Mouse (Mus musculus): Measurements from ENCODE around the gene Pax2. TPM values are rescaled to one million over a fixed set of nuclear protein-coding genes. Genes with fewer than 3 reads are reported as not detected.

Gene Pax2
- total RNA-seq, 2 experiments from 2014 or later: not detected

DNA sequence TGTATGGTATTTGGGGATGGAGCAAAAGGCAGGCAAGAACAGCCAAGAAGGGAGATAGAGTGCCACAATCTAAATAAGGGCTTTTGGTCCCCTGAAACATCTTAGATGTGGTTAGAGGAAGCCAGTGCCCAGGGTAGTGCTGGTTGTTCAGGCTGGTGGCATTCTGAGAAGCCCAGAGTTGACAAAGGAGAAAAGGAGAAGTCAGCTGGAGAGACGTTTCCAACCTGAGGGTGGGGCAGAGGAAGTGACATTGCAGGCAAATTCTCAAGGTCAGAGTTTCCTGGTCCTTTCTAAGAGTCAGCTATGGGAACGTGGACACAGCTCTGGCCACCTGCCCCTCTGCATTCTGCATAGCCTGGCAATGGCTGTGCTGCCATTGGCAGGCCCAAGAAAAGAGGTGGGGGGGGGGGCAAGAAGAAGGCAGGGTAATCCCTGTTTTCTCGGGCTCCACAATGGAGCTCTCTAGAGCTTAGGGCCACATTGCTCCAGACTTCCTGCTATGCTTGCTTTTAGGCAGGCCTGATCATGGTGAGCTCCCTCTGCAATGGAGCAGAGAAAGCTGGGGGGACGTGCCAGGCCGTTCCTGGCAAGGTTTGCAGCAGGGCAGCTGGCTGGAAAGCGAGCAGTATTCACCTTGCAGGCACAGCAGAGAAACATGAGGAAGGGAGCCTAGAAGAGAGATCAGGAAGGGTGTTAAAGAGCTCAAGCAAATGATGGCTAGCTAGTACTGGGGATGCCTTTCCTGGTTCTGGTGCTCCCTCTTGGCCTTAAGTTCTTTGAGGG lies 14.6 kb downstream of the Pax2 start:
- peak; percentile 46 for ATAC-seq (replicated peaks; ENCODE audit: poor library complexity, severe bottlenecking)

DNA sequence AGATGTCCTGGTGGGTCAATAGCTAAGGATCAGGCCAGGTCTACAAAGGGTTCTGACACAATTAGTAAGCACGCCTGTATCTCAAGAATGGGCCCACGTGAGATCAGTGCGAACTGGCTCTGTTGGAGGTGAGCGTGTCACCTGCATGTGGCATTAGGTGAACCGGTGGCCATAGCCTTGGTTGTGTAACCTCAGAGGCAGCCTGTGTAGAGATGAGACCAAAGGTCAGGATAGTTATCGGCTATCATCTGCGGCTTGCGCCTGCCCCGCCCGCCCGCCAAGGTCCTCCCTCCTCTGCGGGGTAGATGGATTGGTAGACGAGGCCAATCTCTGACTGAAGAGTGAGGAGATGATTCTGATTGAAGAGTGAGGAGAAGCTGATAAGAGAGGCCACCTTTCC lies 15.7 kb downstream of the Pax2 start:
- ATAC-seq (replicated peaks; ENCODE audit: poor library complexity, severe bottlenecking): no peak

DNA sequence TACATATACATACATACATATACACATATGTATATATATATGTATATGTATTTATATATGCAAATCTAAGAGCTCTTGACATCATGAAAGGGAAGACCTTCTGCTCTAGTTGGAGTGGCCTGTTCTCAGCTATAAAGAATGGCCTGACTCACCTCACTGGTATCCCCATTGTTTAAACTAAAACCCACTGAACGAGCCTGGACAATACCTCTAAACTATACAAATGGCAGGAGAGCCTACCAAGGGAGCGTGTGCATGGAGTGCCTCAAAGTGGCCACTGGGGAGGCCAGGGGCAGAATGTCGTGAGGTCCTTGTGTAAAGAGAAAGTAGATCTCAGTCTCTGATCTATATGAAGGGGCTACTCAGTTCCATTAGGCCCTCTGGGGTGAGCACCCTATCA lies 26.1 kb downstream of the Pax2 start:
- no peak for ATAC-seq (replicated peaks; ENCODE audit: poor library complexity, severe bottlenecking)

DNA sequence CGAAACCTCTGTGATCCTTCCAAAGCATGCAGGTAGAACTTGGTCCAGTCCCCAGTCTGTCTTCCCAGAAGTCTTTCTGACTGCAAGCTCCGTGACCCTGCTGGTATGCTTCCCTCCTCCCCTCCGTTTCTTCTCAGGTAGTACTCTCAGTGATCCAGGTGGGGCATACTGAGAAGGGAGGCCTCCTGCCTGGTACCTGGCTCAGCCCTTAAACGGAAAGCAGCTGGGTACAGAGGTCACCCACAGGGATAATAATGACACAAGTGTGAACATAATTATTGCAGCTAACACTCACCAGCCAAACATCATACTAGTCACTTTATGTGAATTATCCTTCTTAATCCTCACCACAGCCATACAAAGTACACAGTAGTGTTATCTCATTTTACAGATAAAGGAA lies 28.5 kb downstream of the Pax2 start:
- no peak for ATAC-seq (replicated peaks; ENCODE audit: poor library complexity, severe bottlenecking)

DNA sequence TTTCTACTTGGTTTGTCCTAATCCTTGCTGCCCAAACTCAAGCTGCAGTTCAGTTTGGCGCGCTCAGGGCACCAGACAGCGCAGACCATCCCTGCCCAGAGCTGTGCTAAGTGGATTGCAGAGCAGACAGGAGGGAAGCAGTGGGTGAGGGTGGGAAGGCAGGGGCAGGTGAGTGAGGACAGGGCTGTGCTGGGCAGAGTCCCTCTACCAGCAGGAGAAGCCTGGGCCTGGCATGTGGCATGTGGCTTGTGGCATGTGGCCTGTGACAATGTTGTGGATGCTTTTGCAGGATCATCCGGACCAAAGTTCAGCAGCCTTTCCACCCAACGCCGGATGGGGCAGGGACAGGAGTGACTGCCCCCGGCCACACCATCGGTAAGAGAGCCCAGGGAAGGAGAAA lies 32.6 kb downstream of the Pax2 start:
- ATAC-seq (replicated peaks; ENCODE audit: poor library complexity, severe bottlenecking): no peak

DNA sequence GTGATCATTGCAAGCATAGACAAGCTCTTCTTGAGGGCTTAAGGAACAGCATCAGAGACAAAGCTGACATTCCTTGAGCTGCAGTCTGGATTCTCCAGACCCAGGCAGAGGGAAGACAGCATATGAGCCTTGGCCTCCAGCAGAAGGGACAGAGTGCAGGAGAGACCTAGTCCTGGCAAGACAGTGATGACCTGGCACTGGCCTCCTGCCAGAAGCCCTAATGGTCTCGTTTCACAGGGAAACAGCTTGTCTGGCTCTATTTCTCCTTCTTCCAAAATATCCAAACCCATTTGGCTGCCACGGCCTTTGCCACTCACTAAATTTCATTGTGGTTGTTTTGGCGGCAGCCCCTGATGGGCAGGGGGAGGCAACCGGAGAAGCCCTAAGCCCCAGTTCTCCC lies 36.1 kb downstream of the Pax2 start:
- no peak for ATAC-seq (replicated peaks; ENCODE audit: poor library complexity, severe bottlenecking)

DNA sequence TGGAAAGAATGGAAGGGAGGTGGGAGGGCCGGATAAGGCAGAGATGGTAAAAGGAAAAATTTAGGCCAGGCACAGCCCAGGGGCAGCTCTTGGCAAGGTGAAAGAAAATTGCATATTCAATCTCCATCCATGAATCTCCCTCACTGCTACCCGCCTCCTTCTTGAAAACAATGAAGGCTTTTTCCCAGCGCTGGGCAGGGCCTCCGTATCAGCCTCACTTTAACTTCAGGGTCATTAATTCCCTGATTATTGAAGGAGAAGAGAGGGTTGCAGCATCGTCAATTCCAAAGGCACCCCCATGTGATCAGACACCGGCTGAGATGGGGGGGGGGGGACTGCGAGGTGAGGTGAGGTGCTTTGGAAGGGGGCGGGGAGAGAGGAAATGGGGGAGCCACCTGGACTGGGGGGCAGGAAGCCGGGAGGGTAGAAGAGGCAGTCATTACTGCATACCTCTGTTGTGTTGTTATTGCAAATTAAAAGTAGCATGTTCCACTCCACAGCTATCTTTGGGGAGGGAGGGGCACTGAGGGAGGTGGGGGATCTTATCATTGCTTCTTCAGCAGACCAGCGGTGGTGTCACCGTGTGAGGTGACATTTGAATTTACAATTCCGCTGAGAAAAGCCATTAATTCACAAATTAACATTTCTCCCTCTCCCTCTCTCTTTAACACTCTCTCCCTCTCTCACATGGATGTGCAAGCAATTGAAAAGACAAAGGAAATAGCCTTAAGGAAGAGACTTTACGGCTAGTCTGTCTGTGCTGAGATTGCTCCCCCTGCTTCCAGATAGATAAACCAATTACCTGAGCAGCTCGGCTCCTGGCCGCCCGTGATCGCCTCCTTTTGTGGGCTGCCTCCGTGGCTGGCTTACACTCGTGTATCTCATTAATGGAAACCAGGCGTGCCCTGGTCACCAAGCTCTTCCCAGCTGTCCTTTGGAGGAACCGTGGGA lies 41.5 kb downstream of the Pax2 start:
- ATAC-seq (replicated peaks; ENCODE audit: poor library complexity, severe bottlenecking): no peak

DNA sequence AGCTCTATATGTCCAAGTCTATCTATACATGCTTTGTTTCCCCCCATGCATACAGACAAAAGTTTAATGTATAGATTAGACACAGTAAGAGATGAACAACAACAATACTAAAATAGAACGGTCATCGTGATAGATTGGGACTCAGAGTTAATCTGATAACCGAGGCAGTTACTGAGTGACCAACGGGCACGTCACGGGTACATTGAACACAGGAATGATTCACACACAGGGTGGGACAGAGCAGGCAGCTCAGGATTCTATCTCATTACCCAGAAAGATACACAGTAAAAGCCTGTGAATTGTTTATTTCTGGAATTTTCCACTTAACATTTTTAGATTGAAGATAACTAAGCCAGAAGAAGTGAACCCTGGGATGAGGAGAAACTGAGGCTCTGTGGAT lies 42.9 kb downstream of the Pax2 start:
- ATAC-seq (replicated peaks; ENCODE audit: poor library complexity, severe bottlenecking): no peak

DNA sequence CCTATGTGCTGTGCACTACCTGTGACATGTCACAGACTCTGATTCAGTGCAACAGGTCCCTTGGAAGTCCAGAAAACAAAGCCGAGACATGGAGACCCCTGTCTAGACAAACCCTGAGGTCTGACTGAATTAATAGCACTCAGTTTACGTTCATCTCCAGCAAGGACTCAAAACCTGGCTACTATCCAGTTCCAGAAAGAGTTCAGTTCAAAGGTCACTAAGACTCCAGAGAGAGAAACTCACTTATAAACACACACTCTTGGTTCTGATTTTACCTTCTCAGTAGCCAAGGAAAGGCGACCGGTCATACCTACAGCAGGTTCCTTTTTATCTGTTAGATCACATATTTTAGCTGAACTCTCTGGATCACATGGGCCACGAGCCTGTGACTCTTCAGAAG lies 43.3 kb downstream of the Pax2 start:
- ATAC-seq (replicated peaks; ENCODE audit: poor library complexity, severe bottlenecking): no peak

DNA sequence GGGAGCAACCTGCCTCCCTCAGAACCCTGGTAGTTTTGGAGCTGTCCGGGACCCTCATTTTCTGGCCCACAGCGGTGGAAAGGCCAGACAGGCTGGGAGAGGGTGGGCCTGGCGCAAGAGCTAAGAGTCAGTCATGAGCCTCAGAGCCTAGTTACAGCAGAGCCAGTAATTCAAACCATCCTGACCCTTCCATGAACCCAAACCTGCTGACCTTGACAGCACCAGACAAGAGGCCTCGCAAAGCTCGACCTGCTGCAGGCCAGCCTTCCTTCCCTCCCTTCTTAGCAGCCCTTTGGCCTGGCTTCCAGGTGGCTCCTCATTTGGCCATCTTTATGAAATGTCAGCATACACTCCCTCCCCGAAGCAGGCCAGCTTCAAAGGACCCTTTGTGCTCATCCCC lies 44.5 kb downstream of the Pax2 start:
- no peak for ATAC-seq (replicated peaks; ENCODE audit: poor library complexity, severe bottlenecking)

DNA sequence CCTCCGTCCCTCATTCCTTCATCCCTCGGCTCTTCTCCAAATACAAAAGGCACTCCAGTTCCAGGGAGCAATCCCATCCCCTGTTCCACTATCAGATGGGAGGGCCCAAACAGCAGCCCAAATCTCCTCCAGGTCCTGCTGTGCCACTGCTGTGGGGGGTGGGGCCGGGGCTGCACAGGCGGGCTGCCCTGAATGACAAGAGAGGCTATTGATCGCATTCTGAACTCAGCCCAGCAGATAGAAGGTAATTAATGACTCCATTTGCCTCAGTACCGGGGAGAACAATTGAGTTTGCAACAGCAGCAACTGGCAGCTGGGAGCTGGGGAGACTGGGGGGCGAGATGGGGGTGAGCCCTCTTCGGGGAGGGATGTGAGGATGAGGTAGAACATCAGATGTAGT lies 52.9 kb downstream of the Pax2 start:
- ATAC-seq (replicated peaks; ENCODE audit: poor library complexity, severe bottlenecking): no peak

DNA sequence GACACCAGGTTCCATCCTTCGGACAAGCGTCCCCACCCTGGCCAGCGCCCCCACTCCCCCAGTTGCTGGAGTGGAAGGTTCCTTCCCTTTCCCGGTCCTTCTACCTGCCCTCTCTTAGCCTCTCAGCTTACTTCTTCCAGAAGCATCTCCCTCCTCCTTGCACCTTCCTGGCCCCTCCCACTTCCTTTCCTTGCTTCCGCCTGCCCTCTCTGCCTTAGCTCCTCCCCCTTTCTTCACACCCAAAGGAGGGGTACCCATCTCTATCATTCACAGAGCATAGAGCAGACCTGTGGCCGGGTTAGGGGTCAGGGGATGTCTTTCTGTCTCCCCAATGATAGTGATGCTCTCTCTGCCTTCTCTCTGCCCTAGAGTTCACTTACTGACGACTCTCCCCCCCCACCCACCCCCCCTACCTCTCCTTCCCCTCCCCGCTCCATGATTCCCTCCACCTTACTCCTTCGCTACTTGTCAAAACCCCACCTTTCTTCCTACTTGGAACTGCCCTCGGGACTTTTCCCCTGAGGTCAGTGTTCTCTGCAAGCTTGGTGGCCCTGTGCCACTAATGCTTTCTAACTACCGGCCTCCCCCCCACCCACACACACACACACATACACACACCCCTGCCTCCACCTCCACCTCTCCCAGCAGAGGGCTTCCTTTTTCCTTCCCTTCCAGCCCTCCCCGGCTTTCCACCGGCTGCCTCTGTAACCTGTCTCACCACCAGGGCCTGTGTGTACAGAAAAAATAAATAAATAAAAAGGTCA lies 57.0 kb downstream of the Pax2 start:
- no peak for ATAC-seq (replicated peaks; ENCODE audit: poor library complexity, severe bottlenecking)

DNA sequence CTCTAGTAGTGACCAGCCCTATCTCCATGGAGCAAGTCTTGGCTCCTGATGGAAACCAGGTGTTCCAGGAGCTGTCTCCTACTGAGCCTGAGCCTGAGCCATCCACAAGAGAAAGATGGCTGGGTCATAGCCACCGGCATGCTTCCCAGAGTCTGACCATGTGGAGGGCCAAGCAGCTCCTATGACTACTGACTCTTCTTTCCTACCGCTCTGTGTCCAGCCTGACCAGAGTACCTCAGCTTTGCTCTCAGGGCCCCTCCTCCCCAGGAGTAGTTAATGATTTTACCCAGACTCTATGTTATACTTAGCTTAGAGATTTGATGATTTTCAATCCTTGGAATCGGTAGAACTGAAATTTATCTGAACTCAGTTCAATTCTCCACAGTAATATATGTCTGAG lies 59.3 kb downstream of the Pax2 start:
- ATAC-seq (replicated peaks; ENCODE audit: poor library complexity, severe bottlenecking): no peak

DNA sequence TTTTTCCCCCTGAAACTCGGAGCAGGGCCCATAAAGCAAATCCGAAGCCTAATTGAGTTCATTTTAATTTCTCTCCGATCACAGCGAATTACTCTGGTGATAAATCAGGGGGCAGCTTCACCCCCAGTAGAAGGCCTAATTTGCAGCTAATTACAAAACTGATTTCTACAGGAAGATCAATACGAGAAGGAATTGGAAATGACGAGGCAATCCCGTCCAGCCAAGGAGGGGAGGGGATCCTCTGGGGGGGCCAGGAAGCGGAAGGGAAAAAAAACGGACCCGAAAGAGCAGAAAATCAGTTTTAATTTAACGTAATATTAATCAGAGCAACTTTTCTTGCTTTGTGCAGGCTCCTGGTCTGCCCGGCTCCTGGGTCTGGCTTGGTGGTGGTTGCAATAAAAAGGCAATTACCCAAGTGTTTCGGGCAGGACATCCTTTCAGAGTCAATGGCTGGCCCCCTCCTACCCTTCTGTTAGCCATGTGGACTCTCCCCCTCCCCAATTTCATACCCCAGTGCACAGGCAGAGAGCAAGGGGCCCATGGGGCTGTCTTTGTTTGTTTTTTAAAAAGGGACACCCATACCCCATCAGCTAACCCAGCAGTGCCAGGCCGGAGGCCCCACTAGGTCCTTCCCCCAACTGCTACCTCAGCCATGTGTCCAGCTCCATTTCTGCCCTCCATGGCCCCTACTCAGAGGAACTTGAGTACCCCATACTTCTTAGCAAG lies 61.7 kb downstream of the Pax2 start:
- no peak for ATAC-seq (replicated peaks; ENCODE audit: poor library complexity, severe bottlenecking)

DNA sequence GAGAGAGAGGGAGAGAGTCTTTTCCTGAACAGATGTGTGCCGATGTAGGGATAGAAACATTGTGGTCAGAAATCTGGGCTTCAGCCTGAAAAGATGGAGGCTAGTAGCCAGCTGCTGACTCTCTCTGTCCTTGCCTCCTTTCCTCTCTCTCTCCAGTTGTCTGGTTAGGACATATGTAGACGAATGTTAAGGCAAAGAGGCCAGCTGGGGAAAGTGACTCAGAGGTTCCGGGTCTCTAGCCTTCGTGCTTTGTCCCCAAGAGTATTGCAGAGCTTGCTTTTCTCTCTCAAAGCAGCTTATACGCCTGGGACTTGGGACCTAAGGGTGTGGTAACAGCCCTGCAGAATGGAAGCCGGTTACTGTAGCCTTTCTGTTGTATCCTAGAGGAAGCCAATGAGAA lies 62.8 kb downstream of the Pax2 start:
- ATAC-seq (replicated peaks; ENCODE audit: poor library complexity, severe bottlenecking): no peak

DNA sequence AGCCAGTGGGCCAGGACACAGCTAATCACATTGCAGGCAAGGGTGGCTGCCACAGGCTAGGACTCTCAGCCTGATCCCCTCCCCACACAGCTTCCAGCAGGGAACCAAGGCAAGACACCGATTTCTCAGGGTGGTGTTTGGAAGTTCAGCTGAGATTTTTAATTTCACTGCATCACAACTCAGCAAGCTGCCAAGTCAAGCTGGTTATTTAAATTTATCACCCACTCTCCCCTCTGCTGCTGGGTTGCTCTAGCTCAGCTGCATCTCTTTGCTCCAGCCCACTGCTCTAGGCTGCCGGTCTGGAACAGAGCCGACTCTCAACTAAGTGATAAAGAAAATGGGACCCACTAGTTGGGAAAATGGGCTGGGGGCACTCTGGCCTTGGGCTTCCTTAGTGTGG lies 65.7 kb downstream of the Pax2 start:
- ATAC-seq (replicated peaks; ENCODE audit: poor library complexity, severe bottlenecking): no peak

DNA sequence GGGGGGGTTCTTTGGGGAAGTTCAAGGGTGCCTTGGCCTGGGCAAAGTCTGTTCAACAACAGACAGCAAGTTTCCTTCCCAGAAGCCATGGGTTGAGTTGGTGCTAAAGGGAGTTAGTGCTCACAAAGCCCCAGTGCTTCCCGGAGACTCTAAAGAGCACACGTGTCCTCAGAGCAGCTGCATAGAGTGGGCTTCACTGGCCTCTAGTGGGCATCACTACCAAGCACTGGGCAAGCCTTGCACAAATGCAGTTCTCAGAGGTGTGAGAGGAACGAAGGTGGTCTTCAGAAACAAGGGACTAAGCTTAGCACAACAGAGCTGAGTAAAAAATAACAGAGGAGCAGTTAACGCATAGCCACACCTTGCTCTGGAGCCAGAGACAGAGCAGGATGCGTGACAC lies 66.5 kb downstream of the Pax2 start:
- no peak for ATAC-seq (replicated peaks; ENCODE audit: poor library complexity, severe bottlenecking)

DNA sequence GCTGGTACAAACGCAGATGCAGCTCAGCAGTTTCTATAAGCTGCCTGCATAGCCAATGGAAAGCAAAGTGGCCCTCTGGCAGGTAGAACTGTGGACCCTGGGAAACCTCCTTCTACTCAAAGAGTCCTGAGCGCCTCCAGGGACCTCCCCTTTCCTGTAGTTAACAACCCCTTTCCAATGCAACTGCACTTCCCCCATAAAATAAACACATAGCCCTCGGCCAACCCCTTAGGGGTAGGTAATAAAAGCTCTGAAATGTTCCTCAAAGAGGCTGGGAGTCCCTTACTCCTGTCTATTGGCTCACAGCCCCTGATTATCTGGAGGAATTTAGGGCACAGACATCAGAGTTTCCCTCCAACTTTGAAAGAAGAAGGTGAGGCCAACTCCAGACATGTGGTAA lies 67.8 kb downstream of the Pax2 start:
- no peak for ATAC-seq (replicated peaks; ENCODE audit: poor library complexity, severe bottlenecking)

DNA sequence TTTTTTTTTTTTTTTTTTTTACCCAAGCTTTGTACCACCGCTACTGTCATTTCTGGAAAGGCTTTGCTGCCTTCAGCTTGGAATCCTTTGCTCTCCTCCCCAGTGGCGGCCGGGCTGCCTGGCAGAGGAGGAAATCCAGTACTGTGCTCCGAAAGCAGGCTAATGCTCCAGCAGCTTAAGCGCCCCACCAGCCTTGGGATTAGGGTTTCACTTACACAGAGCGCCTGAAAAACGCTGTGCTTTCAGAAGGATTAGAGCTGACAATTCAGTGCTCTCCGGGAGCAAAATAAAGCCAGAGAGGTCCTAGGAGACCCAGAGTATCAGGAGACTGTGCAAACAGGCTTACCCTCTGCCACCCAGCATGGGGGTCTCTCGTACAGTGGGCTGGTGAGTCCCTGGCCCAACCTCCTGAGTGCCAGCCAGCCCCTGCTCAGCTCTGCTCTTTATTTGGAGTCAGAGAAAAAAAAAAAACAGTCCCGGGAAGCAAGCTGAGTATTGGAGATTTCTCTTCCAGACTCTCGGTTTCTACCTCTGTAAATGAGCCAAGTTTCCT lies 69.4 kb downstream of the Pax2 start:
- no peak for ATAC-seq (replicated peaks; ENCODE audit: poor library complexity, severe bottlenecking)

DNA sequence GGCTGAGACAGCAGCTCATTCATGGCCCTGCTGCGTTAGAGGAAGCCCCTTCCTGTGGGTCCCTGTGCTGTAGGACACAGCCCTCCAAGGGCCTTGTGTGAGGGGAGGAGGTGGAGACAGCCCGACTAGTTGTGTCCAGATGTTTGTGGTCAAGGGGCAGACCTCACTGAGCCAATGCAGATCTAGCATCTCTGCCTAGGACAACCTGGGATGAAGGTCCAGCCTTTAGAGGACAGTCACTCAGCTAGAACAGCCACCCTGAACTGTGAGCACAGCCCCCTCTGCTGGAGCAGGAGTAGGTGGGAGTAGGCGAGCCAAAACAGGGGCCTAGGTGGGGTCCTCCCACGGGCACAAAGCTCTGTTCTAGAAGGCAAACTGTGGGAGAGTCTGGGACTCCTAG lies 70.0 kb downstream of the Pax2 start:
- ATAC-seq (replicated peaks; ENCODE audit: poor library complexity, severe bottlenecking): no peak
